Mouse (Mus musculus) cerebellum, adult 2 months (tissue): ENCODE measurements around the gene Jsrp1.

Source experiments
- CTCF ChIP-seq: fragments of 200-500 bp; IDR thresholded peaks from 2 replicates; pipeline ENCODE4 v1.5.1; 2011; ENCODE audit warnings: low read depth, mild to moderate bottlenecking, control low read depth, low read length, moderate library complexity, borderline replicate concordance; ENCODE audit not compliant: insufficient read depth
- POLR2A ChIP-seq: fragments of 200-500 bp; IDR thresholded peaks from 2 replicates; pipeline ENCODE4 v1.6.1; 2011; ENCODE audit warnings: low read length, control low read depth, borderline replicate concordance; ENCODE audit not compliant: insufficient read depth

DNA sequence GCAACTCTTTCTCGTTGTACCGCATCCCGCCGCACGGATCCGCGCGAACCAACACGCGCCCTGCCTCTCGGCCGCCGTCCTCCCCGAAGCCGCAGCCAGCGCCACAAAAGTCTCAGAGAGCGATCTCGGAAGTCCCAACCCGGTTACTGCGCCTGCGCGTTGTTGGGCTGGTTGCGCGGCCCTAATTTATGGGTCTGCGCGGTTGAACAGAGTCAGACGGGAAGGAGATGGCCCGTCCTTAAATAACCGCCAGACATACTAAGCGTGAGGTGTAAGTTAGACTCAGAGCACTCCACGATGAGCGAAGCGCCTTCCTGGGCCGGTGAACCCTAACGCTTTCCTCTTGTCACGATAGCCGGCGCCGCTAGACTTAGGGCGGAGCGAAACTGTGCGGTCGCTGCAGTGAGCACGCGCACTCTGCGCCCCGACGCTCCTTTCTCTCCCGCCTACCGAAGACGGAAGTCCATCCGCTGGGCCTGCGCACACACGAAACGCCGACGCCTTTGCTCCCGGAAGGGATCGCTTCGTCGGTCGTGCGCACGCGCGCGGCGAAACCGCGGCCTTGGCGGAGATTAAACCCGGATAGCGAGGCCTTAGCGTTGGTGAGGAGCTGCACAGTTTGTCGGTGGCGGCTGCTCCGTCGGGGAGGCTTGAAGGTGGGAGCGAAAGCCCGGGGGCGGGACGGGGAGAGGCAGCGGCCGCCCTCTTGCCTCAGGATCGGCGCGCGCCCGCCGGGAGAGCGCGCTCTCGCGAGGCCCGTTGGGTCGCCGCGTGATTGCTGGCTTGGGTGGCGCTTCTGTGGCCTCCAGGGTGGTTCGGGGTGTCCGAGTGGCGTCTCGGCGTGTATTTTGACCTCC lies 14.9 kb downstream of the Jsrp1 start, which contains the start of the genes Sf3a2 and Plekhj1:
- TF ChIP-seq CTCF = no peak
- TF ChIP-seq POLR2A = peak; percentile 94; the same call in 1 of the 2 replicates
